Mouse (Mus musculus): Measurements from ENCODE around the gene Ccl28. TPM values are rescaled to one million over a fixed set of nuclear protein-coding genes. Genes with fewer than 3 reads are reported as not detected.
A peak's percentile ranks its signal among the peaks of the same experiment; 100 is the strongest.

Ccl28 gene
- polyA plus RNA-seq, 1 experiment from 2014 or later = 0.08 TPM

GRCm38 (mm10) chr13:119637837-119638236, 14.2 kb downstream of the Ccl28 start:
- no peak for TF ChIP-seq CTCF (IDR thresholded peaks at IDR 0.05; ENCODE audit: low read depth)
- no peaks in the 10 kb centered on the region for H3K4me1 ChIP-seq (replicated peaks; ENCODE audit: insufficient read depth, low read length)
- H3K4me3 ChIP-seq (replicated peaks; ENCODE audit: low read depth, low read length) = no peak overlapping the region
- no peaks in the 10 kb centered on the region for H3K9me3 ChIP-seq (replicated peaks; ENCODE audit: low read length)
- H3K27ac ChIP-seq = peak overlapping the region; percentile 60
- no peaks in the 10 kb centered on the region for H3K27me3 ChIP-seq (ENCODE audit: insufficient read depth, low read length)
- no peak overlapping the region for H3K4me2 ChIP-seq (ENCODE audit: low read length)
- H3K9ac ChIP-seq (ENCODE audit: low read depth, low read length) = no peak overlapping the region
- DNase-seq (ENCODE audit: low spot score) (no peak), ATAC-seq (replicated peaks; ENCODE audit: low FRiP score, low read depth) (0 out of 2 replicates have a peak, but pooled peaks have one; percentile 57)
- WGBS = 77% methylated on average over 4 of the region's 4 CpGs
- no peaks in the 10 kb centered on the region for H3K36me3 ChIP-seq (ENCODE audit: insufficient read depth, low read length)

- Histone ChIP-seq H3K27me3 (ENCODE audit: insufficient read depth, low read length) (no peaks in the 10 kb centered on the region), H3K9ac (ENCODE audit: low read depth, low read length) (no peak overlapping the region), H3K9me3 (replicated peaks; ENCODE audit: low read length) (no peaks in the 10 kb centered on the region), H3K36me3 (ENCODE audit: insufficient read depth, low read length) (no peaks in the 10 kb centered on the region), H3K27ac (peak overlapping the region; percentile 60; the same call in 1 of the 2 replicates), H3K4me1 (replicated peaks; ENCODE audit: insufficient read depth, low read length) (no peaks in the 10 kb centered on the region), H3K4me3 (replicated peaks; ENCODE audit: low read depth, low read length) (no peak overlapping the region), H3K4me2 (ENCODE audit: low read length) (no peak overlapping the region)
- TF ChIP-seq CTCF (IDR thresholded peaks at IDR 0.05; ENCODE audit: low read depth) = no peak
- ATAC-seq (replicated peaks; ENCODE audit: low FRiP score, low read depth) = peak; percentile 91
- 72% methylated on average over 5 of the region's 5 CpGs for WGBS
- DNase-seq (ENCODE audit: low spot score) = no peak
Measured at GRCm38 (mm10) chr13:119638449-119638848, 14.8 kb downstream of the Ccl28 start.

- no peaks in the 10 kb centered on the region for H3K36me3 ChIP-seq (ENCODE audit: insufficient read depth, low read length)
- peak overlapping the region; percentile 31; the same call in 1 of the 2 replicates for H3K27ac ChIP-seq
- no peaks in the 10 kb centered on the region for H3K27me3 ChIP-seq (ENCODE audit: insufficient read depth, low read length)
- no peak for TF ChIP-seq CTCF (IDR thresholded peaks at IDR 0.05; ENCODE audit: low read depth)
- DNase-seq (ENCODE audit: low spot score) (no peak), ATAC-seq (replicated peaks; ENCODE audit: low FRiP score, low read depth) (no peak)
- no peak overlapping the region for H3K9ac ChIP-seq (ENCODE audit: low read depth, low read length)
- H3K4me3 ChIP-seq (replicated peaks; ENCODE audit: low read depth, low read length) = no peak overlapping the region
- WGBS = 52% methylated on average over 5 of the region's 5 CpGs
- H3K4me1 ChIP-seq (replicated peaks; ENCODE audit: insufficient read depth, low read length) = no peaks in the 10 kb centered on the region
- H3K9me3 ChIP-seq (replicated peaks; ENCODE audit: low read length) = no peaks in the 10 kb centered on the region
- no peak overlapping the region for H3K4me2 ChIP-seq (ENCODE audit: low read length)
Measured at GRCm38 (mm10) chr13:119639302-119639701, 15.7 kb downstream of the Ccl28 start.

- Histone ChIP-seq H3K9ac (ENCODE audit: low read depth, low read length) (no peak overlapping the region), H3K27me3 (ENCODE audit: insufficient read depth, low read length) (no peaks in the 10 kb centered on the region), H3K4me3 (replicated peaks; ENCODE audit: low read depth, low read length) (no peak overlapping the region), H3K27ac (no peak overlapping the region), H3K4me1 (replicated peaks; ENCODE audit: insufficient read depth, low read length) (no peaks in the 10 kb centered on the region), H3K36me3 (ENCODE audit: insufficient read depth, low read length) (no peaks in the 10 kb centered on the region), H3K4me2 (ENCODE audit: low read length) (no peak overlapping the region), H3K9me3 (replicated peaks; ENCODE audit: low read length) (no peaks in the 10 kb centered on the region)
- TF ChIP-seq CTCF (IDR thresholded peaks at IDR 0.05; ENCODE audit: low read depth) = peak; percentile 77
- WGBS = 33% methylated on average over 4 of the region's 4 CpGs
- peak; percentile 86 for DNase-seq (ENCODE audit: low spot score)
- no peak for ATAC-seq (replicated peaks; ENCODE audit: low FRiP score, low read depth)
Measured at GRCm38 (mm10) chr13:119640504-119640903, 16.9 kb downstream of the Ccl28 start.

GRCm38 (mm10) chr13:119641145-119641544, 17.5 kb downstream of the Ccl28 start:
- no peak overlapping the region for H3K27ac ChIP-seq
- WGBS = 71% methylated on average over 7 of the region's 7 CpGs
- DNase-seq (ENCODE audit: low spot score) (no peak), ATAC-seq (replicated peaks; ENCODE audit: low FRiP score, low read depth) (no peak)
- no peaks in the 10 kb centered on the region for H3K4me1 ChIP-seq (replicated peaks; ENCODE audit: insufficient read depth, low read length)
- H3K9me3 ChIP-seq (replicated peaks; ENCODE audit: low read length) = no peaks in the 10 kb centered on the region
- no peak overlapping the region for H3K9ac ChIP-seq (ENCODE audit: low read depth, low read length)
- no peaks in the 10 kb centered on the region for H3K27me3 ChIP-seq (ENCODE audit: insufficient read depth, low read length)
- H3K4me2 ChIP-seq (ENCODE audit: low read length) = no peak overlapping the region
- H3K4me3 ChIP-seq (replicated peaks; ENCODE audit: low read depth, low read length) = no peak overlapping the region
- no peaks in the 10 kb centered on the region for H3K36me3 ChIP-seq (ENCODE audit: insufficient read depth, low read length)
- TF ChIP-seq CTCF (IDR thresholded peaks at IDR 0.05; ENCODE audit: low read depth) = no peak

- 36% methylated on average over 5 of the region's 5 CpGs for WGBS
- Histone ChIP-seq H3K4me1 (replicated peaks; ENCODE audit: insufficient read depth, low read length) (no peaks in the 10 kb centered on the region), H3K27me3 (ENCODE audit: insufficient read depth, low read length) (no peaks in the 10 kb centered on the region), H3K27ac (no peak overlapping the region), H3K4me3 (replicated peaks; ENCODE audit: low read depth, low read length) (no peak overlapping the region), H3K9ac (ENCODE audit: low read depth, low read length) (no peak overlapping the region), H3K9me3 (replicated peaks; ENCODE audit: low read length) (no peaks in the 10 kb centered on the region), H3K36me3 (ENCODE audit: insufficient read depth, low read length) (no peaks in the 10 kb centered on the region), H3K4me2 (ENCODE audit: low read length) (no peak overlapping the region)
- ATAC-seq (replicated peaks; ENCODE audit: low FRiP score, low read depth) (no peak), DNase-seq (ENCODE audit: low spot score) (no peak)
- no peak for TF ChIP-seq CTCF (IDR thresholded peaks at IDR 0.05; ENCODE audit: low read depth)
Measured at GRCm38 (mm10) chr13:119644769-119645168, 21.1 kb downstream of the Ccl28 start.

GRCm38 (mm10) chr13:119646511-119646910, 22.9 kb downstream of the Ccl28 start:
- no peak for TF ChIP-seq CTCF (IDR thresholded peaks at IDR 0.05; ENCODE audit: low read depth)
- ATAC-seq (replicated peaks; ENCODE audit: low FRiP score, low read depth) = no peak
- Histone ChIP-seq H3K27ac (no peak overlapping the region), H3K9ac (ENCODE audit: low read depth, low read length) (no peak overlapping the region), H3K27me3 (ENCODE audit: insufficient read depth, low read length) (no peaks in the 10 kb centered on the region), H3K4me3 (replicated peaks; ENCODE audit: low read depth, low read length) (no peak overlapping the region), H3K36me3 (ENCODE audit: insufficient read depth, low read length) (no peaks in the 10 kb centered on the region), H3K4me1 (replicated peaks; ENCODE audit: insufficient read depth, low read length) (no peaks in the 10 kb centered on the region), H3K9me3 (replicated peaks; ENCODE audit: low read length) (no peaks in the 10 kb centered on the region), H3K4me2 (ENCODE audit: low read length) (no peak overlapping the region)
- WGBS = 84% methylated on average over 1 of the region's 1 CpGs
- DNase-seq (ENCODE audit: low spot score) = no peak
